Mouse (Mus musculus) ZHBTc4 (cell line): ENCODE results near the gene Agpat2.

Experiments used
- DNase-seq: peaks from one replicate; pipeline ENCODE4 v3.0.0-alpha.2; 2011; ENCODE audit warnings: low read depth, low spot score

Agpat2 gene

DNA sequence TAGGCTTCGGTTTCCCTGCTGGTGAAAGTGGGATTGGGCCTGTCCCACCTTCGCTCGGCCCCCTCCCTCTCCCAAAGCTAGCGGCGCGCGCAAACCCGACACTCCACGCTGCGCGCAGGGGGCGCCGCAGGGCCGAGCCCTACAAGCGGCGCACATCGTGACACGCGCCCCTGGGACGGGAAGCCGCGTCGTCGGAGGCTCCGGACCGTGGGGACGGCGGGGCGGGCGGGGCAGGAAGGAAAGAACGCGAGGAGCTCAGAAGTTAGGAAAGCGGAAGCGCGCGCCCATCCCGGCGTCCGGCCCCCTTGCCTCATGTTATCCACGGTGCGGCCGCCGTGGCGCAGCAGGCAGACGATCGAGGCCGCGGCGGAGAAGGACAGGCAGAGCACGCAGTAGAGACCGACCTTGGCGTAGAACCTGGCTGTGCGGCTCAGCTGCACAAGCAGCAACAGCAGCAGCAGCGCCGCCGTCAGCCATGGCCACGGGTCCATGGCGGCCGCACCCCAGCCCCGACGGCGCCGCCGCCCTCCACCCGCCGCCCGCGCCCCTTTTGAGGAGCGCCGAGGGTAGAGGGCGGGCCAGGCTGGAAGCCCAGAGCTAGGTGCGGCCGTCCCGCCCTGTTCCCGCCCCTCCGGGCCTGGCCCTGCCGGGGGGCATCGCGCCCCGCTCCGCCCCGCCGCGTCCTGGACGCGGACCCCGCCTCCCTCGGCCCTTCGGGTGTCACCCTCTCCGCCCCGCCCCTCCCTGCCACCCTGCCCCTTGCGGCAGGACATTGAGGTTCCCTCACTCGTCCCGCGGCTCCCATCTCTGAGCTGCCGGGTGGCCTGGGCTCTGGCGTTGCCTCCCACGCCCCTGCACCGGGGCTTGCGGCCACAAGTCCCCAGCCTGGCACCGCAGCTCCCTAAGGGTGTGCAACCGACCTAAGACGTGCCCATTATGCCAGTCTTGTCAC is at the start of gene Agpat2:
Gene Agpat2 (minus strand): TSS at position 698 of the 952 bp plus-strand sequence.
- peak; percentile 94 for DNase-seq

DNA sequence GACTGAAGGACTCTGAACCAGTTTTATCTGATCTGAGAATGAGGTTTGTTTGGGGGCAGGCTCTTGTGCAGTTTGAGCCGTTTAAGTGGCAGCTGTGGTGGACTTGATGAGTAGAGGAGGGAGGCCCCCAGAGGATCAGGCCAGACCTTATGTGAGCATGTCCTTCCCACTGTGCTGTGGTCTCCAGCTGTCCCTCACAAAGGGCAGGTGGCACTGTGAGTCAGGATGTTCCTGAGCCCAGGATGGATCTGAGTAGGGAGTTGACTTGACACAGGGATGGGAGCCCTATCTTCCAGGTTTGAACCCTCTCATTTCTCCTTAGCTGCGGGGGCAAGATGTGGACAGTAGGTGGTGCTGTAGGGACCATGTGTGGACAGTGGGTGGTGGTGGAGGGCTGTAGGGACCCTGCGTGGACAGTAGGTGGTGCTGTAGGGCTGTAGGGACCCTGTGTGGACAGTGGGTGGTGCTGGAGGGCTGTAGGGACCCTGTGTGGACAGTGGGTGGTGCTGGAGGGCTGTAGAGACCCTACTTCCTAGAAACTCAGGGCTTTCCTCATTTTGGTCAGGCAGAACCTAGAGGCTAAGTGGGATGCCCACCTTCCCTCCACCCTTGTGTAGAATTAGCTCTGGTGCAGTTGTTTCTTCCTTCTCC is 42.6 kb upstream of the Agpat2 start:
- DNase-seq, result peak; percentile 86

DNA sequence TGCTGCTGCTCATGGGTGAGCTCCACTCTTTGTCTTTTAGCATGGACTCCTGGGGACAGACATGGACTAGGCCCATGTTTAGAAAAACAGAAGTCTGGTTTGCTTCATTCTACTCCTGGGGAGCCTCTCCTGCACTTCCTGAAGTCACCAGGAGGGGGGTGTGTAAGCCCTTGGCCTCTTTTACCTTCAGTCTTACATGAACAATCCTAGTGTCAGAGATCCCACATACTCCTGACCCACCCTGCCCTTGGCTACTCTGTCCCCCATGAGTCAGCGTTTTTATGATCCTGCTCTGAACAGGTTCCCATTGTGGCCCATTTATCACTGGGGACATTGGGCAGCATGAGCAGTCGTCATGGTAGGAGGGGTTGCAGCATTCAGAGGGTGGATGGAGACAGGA is 39.7 kb upstream of the Agpat2 start:
- DNase-seq, result peak; percentile 82

GRCm38 (mm10) chr2:26641006-26641647 is 36.9 kb upstream of the Agpat2 start:
- no peak for DNase-seq

- peak; percentile 97 for DNase-seq
Measured at GRCm38 (mm10) chr2:26639838-26640830, 35.9 kb upstream of the Agpat2 start.

DNA sequence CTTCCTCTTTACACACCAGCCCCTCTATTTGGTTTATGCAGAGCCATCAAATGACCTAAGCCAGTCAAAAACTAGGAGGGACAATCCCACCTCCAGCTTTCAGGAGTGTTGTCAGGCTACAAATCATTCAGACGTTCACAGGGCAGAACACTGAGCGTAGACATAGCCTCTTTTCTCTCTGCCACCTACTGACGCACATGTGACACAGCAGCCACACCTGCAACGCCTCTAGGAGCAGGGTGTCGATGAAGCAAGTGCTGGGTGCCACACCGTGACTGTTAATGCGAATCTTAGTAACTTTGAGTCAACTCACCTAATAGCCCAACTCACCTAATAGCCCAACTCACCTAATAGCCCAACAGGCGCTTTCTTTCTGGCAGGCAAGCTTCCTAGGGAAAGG is 34.9 kb upstream of the Agpat2 start:
- DNase-seq, result peak; percentile 86

DNA sequence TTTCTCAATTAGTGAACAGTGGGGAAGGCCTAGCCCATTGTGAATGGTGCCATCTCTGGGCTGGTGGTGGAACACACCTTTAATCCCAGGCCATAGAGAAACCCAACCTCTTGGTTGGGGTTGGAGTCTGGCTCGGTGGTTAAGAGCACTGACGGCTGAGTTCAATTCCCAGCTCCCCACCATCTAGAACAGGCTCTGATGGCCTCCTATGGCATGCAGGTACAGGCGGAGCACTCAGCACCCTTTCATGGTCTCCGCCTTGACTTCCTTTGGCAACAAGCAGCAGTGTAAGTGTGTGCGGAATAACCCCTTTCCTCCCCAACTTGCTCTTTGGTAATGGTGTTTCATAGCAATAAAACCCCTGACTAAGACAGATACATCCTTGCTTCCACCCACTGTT is 34.4 kb upstream of the Agpat2 start:
- DNase-seq, result no peak

DNA sequence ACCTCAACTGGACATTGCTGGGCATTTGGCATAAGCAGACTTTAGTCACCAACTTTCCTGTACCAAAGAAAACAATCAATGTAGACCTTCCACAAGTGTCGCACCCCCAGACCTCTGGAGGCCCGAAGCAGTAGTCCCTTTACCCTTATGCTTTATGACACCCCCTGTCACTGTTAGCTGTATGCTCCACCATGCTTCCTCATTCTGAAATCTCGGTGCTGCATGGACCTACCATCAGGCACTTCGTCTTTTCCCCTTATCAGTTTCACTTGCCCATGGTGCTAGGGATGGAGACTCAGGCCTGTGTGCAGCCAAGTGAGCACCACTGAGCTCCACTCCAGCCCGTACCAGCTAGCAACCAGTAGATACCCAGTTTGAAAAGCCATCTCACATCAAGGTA is 33.8 kb upstream of the Agpat2 start:
- peak; percentile 54 for DNase-seq

GRCm38 (mm10) chr2:26637316-26637932 is 33.2 kb upstream of the Agpat2 start:
- peak; percentile 52 for DNase-seq

DNA sequence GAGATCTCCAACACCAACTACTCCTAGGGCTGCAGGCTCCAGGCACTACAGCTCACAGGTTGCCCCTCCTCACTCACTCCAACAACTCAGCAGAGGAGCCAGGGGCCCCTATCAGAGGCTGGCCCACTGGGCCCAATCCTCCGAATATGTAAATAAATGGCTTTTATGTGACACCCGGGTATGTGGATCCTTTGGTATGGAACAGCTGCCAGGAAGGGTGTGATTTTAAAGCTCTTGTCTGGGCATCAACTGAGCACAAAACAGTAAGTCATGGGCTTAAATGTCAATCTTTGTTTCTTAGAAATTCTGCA is 32.1 kb upstream of the Agpat2 start:
- peak; percentile 67 for DNase-seq

DNA sequence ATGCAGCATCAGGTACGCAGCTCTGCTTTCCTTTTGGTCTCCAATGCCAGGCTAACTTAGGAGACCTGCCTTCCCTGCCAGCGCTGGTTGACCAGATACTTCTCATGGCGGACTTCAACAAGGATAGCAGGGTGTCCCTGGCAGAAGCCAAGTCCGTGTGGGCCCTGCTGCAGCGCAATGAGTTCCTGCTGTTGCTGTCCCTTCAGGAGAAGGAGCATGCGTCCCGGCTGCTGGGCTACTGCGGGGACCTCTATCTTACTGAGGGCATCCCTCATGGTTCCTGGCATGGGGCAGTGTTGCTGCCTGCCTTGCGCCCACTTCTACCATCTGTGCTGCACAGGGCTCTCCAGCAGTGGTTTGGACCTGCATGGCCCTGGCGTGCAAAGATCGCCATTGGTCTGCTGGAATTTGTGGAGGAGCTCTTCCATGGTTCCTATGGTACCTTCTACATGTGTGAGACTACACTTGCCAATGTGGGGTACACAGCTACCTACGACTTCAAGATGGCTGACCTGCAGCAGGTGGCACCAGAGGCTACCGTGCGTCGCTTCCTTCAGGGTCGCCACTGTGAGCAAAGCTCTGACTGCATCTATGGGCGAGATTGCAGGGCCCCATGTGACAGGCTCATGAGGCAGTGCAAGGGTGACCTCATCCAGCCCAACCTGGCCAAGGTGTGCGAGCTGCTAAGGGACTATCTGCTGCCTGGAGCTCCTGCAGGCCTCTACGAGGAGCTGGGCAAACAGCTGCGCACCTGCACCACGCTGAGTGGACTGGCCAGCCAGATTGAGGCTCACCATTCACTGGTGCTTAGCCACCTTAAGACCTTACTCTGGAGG is 31.5 kb upstream of the Agpat2 start:
- peak; percentile 79 for DNase-seq

- peak; percentile 71 for DNase-seq
Measured at GRCm38 (mm10) chr2:26634629-26635488, 30.6 kb upstream of the Agpat2 start.

- DNase-seq, result peak; percentile 52
Measured at GRCm38 (mm10) chr2:26633953-26634530, 29.8 kb upstream of the Agpat2 start.

DNA sequence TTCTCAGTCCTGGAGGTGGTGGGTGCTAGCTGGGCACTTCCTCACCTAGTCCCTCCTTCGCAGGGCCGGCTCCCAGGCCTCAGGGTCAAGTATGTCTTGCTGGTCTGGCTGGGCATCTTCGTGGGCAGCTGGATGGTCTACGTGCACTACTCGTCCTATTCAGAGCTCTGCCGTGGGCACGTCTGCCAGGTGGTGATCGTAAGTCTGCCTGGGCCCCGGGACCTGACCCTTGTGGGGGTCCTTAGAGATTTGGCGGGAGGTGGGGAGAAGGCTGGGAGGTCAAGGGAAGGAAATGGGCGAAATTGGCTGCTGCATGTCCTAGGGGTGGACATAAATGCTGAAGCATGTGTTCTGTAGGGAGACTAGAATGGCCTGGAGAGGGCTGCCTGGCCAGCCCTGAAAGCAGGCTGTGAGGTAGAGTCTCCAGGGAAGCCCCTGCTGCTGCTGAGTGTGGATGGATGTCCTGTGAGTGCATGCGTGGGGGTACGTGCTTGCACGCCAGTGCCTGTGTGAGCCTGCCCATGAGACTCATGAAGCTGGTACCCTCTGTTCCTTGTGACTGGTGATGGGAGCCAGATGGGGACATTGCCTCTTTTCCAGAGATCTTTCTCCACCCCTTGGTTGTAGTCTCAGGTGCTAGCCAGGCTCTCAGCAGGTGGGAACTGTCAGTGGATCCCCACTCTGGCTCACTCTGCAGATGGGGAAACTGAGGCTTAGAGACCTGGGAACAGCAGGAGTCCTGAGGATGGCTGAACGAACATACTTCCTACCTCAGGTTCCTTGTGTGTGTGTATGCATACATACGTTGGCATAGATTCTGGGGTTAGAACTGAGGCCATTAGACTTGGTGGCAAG is 28.6 kb upstream of the Agpat2 start:
- peak; percentile 49 for DNase-seq

- DNase-seq, result peak; percentile 70
Measured at GRCm38 (mm10) chr2:26628792-26629437, 24.7 kb upstream of the Agpat2 start.

DNA sequence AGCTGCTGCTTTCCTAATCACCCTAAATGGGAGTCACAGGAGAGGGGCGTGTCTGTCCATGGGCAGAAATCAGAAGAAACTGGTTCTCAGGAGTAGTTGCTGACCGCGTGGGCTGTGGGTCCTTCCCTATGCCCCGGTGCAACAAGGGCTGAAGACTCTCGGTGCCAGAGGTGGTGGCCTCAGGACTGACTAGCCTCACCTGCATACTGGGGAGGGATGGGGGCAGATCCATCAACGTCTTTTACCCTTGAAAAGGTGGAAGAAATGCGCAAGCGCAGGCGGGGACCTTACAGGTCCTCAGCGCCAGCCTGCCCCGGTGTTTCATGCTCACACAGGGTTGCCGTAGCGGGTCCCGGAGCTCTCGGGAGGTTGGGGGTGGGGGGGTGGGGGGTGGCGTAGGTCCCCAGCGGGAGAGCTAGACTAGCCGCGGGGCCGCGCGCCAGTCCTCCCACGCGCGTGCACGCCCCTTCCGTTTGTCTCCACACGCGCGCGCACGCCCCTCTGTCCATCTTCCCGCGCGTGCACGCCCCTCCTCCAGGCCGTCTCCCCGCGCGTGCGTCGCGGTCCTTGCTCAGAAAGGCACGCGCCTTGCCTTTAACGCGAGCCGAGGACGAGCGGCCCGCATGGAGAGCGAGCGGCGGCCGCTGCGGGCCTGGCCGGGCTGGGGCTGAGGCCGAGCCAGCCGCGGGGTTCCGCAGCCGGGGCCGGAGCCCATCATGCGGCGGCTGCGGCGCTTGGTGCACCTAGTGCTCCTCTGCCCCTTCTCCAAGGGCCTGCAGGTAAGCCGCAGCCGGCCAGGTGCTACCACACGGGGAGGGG is 23.9 kb upstream of the Agpat2 start, which contains the start of gene Fam69b:
Gene Fam69b (plus strand): TSS at position 537 of the 819 bp plus-strand sequence.
- peak; percentile 91 for DNase-seq
